Mouse (Mus musculus) bone marrow, adult 2 months (tissue): ENCODE data around the gene Ttc7b.

Experiments used
- CTCF ChIP-seq: fragments of 200-500 bp; IDR thresholded peaks from 2 replicates; pipeline ENCODE4 v1.5.1; 2011; ENCODE audit warnings: low read length, control low read depth; ENCODE audit not compliant: control insufficient read depth, insufficient read depth
- POLR2A ChIP-seq: fragments of 200-500 bp; IDR thresholded peaks from 2 replicates; pipeline ENCODE4 v1.6.1; 2011; ENCODE audit warnings: low read depth, mild to moderate bottlenecking, control low read depth, low read length, borderline replicate concordance; ENCODE audit not compliant: control insufficient read depth

GRCm38 (mm10) chr12:100455453-100455852 is 65.2 kb downstream of the Ttc7b start:
- no peak for TF ChIP-seq CTCF
- no peak for TF ChIP-seq POLR2A
